Mouse (Mus musculus) limb, embryonic 14.5 days (tissue): ENCODE results near the gene Chchd3. TPM values are rescaled to one million over a fixed set of nuclear protein-coding genes. Genes with fewer than 3 reads are reported as not detected.

Experiments
- ATAC-seq: fragments of 200-750 bp; cut with Nextera tagmentation; 2 replicates; pipeline ENCODE4 v1.8.0; 2017; ENCODE audit warnings: low read depth, moderate number of reproducible peaks, moderate TSS enrichment; ENCODE audit not compliant: low FRiP score
- DNase-seq: peaks from one replicate; pipeline ENCODE4 v3.0.0-alpha.2; 2015; ENCODE audit warnings: low spot score
- H3K27ac ChIP-seq: fragments of 300-500 bp; sonication (generic); replicated peaks from 2 replicates; pipeline ENCODE4 v1.5.1; 2014; ENCODE audit warnings: low read depth, mild to moderate bottlenecking, low read length, moderate library complexity, mixed read lengths
- H3K27me3 ChIP-seq: fragments of 300-500 bp; sonication (generic); 2 replicates; pipeline ENCODE4 v1.6.1; 2014; ENCODE audit warnings: low read length, mixed read lengths; ENCODE audit not compliant: control insufficient read depth, insufficient read depth
- H3K36me3 ChIP-seq: fragments of 300-500 bp; sonication (generic); 2 replicates; pipeline ENCODE4 v1.6.1; 2014; ENCODE audit warnings: mild to moderate bottlenecking, low read length, moderate library complexity, mixed read lengths; ENCODE audit not compliant: control insufficient read depth, insufficient read depth
- H3K4me1 ChIP-seq: fragments of 300-500 bp; sonication (generic); 2 replicates; pipeline ENCODE4 v1.6.1; 2014; ENCODE audit warnings: antibody characterized with exemption, low read length, mixed read lengths; ENCODE audit not compliant: control insufficient read depth, insufficient read depth
- H3K4me2 ChIP-seq: fragments of 300-500 bp; sonication (generic); replicated peaks from 2 replicates; pipeline ENCODE4 v1.6.1; 2014; ENCODE audit warnings: low read depth, mild to moderate bottlenecking, low read length, moderate library complexity; ENCODE audit not compliant: severe bottlenecking
- H3K4me3 ChIP-seq: fragments of 300-500 bp; sonication (generic); replicated peaks from 2 replicates; pipeline ENCODE4 v1.5.1; 2014; ENCODE audit warnings: low read length
- H3K9ac ChIP-seq: fragments of 300-500 bp; sonication (generic); 2 replicates; pipeline ENCODE4 v1.6.1; 2014; ENCODE audit warnings: mild to moderate bottlenecking, low read depth, low read length, moderate library complexity; ENCODE audit not compliant: severe bottlenecking
- H3K9me3 ChIP-seq: fragments of 300-500 bp; sonication (generic); 2 replicates; pipeline ENCODE4 v1.6.1; 2016; ENCODE audit warnings: low read length; ENCODE audit not compliant: control insufficient read depth
- POLR2A ChIP-seq: fragments of 200-500 bp; IDR thresholded peaks from 2 replicates; pipeline ENCODE4 v1.8.0; 2012; ENCODE audit warnings: inconsistent platforms, mild to moderate bottlenecking, moderate library complexity, borderline replicate concordance; ENCODE audit not compliant: insufficient read depth, insufficient read length; ENCODE audit errors: extremely low read depth
- WGBS: fragments of 180-500 bp; shearing (Covaris S2); extraction: QIAGEN DNeasy Blood & Tissue Kit; methylation state at CpG from one replicate; pipeline ENCODE4 v1.1.7; 2014; 5-methylcytosine and 5-hydroxymethylcytosine counted together
- polyA plus RNA-seq, 2 experiments: library from polyadenylated mRNA; depleted of rRNA in 1 of 2; stranded (reverse) in 1 of 2; unstranded in 1 of 2; fragments of >200 nt; fragmentation: Nextera tagmentation in 1 of 2; extraction: Ambion mirVana in 1 of 2; gene quantifications; 2 replicates each; pipeline versions ENCODE4 v1.2.1 to v1.2.3; 2012 to 2014

The Chchd3 gene
- polyA plus RNA-seq, 2 experiments: 69.0 to 108 TPM

DNA sequence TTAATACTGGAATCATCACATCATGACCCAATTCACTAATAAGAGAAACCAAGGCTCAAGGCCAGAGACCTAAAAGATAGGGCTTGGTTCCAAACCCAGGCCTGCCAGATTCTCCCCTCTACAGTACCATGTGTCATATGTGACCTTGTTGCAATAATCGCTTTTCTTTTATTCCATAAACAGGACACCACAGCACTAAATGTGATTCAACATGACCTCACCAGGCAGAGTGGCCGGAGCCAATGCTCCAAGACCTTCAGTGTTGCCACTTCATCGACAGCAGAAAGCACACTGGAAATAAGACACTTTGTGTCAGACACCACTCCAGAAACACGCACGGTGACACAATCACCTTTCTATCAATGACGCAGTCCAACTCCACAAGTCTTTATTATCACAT, 258.3 kb downstream of the Chchd3 start:
- H3K9ac ChIP-seq: no peak overlapping the region
- no peak overlapping the region for H3K4me2 ChIP-seq
- no peaks in the 10 kb centered on the region for H3K4me1 ChIP-seq
- WGBS: 94% methylated on average over 6 of the region's 6 CpGs
- H3K4me3 ChIP-seq: no peak overlapping the region
- DNase-seq: no peak
- no peak overlapping the region for H3K27ac ChIP-seq
- TF ChIP-seq POLR2A: no peak
- H3K27me3 ChIP-seq: no peaks in the 10 kb centered on the region
- no peaks in the 10 kb centered on the region for H3K9me3 ChIP-seq
- H3K36me3 ChIP-seq: 0 out of 2 replicates have a peak, but pooled peaks cover 4% of the 10 kb centered on the region
- no peak for ATAC-seq

DNA sequence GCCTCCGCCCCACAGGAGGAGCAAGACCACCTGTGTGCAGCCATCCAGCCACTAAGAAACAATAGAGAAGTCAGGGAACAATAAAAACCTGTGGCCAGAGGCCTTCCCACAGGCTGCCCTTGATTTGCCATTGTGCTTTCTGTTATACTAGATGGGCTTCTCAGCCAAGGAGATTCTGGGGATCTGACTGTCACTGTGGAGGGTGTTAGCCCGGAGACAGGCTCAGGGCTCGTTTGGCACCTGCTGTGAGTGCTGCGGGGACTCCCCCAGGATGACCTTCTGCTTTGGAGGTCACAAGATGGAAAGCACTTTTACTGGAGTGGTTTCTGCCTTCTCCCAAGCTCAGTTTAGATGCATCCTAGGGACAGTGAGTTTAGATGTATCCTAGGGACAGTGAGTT, 262.5 kb downstream of the Chchd3 start:
- Histone ChIP-seq H3K9me3 (no peaks in the 10 kb centered on the region), H3K36me3 (peaks cover 7% of the 10 kb centered on the region), H3K9ac (no peak overlapping the region), H3K4me3 (no peak overlapping the region), H3K27me3 (no peaks in the 10 kb centered on the region), H3K4me1 (no peaks in the 10 kb centered on the region), H3K4me2 (no peak overlapping the region), H3K27ac (no peak overlapping the region)
- TF ChIP-seq POLR2A: no peak
- WGBS: 32% methylated on average over 4 of the region's 4 CpGs
- DNase-seq (no peak), ATAC-seq (no peak)

DNA sequence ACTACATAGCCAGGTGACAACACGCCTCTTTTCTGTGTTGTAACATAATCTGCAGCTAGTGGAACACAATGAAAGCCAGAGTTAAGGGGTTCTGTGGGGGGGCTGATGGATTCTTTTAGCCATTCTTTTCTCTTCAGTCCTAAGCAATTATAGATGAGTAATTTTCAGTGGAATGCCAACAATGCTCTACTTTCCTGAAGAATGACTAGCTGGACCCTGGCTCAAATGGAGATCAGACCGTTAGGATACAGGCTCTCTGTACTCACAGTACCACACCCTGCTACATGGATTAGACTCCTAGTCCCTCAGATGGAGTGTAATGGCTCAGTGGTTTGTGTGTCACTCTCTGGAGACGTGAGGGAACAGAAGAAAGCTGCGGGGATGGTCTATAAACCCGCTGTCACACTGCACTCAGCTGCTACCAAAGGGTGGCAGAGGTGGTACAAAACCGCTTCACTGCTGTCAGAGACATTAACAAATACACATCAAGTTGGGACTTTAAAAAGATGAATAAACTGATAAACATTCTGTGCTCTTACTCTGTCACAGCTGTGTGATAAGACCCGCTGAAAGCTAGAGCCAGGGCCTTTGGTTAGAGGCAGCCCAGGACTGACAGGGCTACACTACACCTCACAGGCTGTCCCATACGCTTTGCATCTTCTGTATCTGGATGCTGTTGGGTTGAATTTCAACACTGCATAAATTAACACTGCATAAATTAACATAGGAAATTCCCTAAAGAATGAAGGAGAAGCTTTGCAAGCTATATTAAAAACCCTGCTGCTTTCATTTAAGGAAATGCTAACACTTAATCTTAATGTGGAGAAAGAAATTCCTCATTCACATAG, 264.2 kb downstream of the Chchd3 start:
- H3K4me2 ChIP-seq: no peak overlapping the region
- no peak overlapping the region for H3K9ac ChIP-seq
- ATAC-seq (no peak), DNase-seq (no peak)
- TF ChIP-seq POLR2A: no peak
- H3K4me3 ChIP-seq: no peak overlapping the region
- H3K9me3 ChIP-seq: no peaks in the 10 kb centered on the region
- no peaks in the 10 kb centered on the region for H3K27me3 ChIP-seq
- peaks cover 16% of the 10 kb centered on the region for H3K36me3 ChIP-seq
- 56% methylated on average over 8 of the region's 8 CpGs for WGBS
- no peak overlapping the region for H3K27ac ChIP-seq
- H3K4me1 ChIP-seq: no peaks in the 10 kb centered on the region

DNA sequence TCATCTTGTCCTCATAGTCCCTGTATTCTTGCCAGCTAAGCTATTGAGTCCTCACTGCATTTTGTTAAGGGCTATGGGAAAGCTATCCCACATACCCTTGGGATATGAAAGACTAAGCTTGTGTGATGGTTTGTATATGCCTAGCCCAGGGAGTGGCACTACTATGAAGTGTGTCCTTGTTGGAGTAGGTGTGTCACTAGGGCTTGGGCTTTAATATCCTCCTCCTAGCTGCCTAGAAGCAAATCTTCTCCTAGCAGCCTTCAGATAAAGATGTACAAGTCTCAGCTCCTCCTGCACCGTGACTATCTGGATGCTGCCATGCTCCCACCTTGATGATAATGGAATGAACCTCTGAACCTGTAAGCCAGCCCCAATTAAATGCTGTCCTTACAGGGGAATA, 266.5 kb downstream of the Chchd3 start:
- H3K36me3 ChIP-seq: peaks cover 13% of the 10 kb centered on the region
- H3K4me1 ChIP-seq: no peaks in the 10 kb centered on the region
- ATAC-seq (no peak), DNase-seq (no peak)
- no peak for TF ChIP-seq POLR2A
- no peak overlapping the region for H3K4me3 ChIP-seq
- H3K27me3 ChIP-seq: no peaks in the 10 kb centered on the region
- H3K27ac ChIP-seq: no peak overlapping the region
- 96% methylated on average over 1 of the region's 1 CpGs for WGBS
- H3K9ac ChIP-seq: no peak overlapping the region
- no peak overlapping the region for H3K4me2 ChIP-seq
- no peaks in the 10 kb centered on the region for H3K9me3 ChIP-seq

DNA sequence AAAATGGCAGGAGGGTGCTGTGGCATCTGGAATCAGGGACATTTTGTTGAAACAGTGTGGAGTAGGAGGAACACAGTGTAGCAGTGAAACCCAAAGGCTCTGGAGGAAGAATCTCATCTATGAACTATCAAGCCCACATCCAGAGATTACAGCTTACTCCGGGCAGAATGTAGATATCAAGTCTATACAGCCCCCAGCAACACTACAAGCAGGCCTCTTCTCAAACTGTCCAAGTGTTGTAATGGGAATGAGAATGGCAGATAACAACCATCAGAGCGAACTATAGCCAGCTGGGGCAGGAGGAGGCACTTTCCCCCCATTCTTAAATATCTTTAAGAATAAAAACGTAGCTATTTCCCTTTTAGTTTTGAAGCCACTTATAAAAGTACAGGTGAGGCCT, 266.9 kb downstream of the Chchd3 start:
- no peaks in the 10 kb centered on the region for H3K9me3 ChIP-seq
- no peak overlapping the region for H3K4me3 ChIP-seq
- no peak overlapping the region for H3K27ac ChIP-seq
- H3K27me3 ChIP-seq: no peaks in the 10 kb centered on the region
- no peaks in the 10 kb centered on the region for H3K4me1 ChIP-seq
- 91% methylated on average over 3 of the region's 3 CpGs for WGBS
- ATAC-seq (no peak), DNase-seq (no peak)
- TF ChIP-seq POLR2A: no peak
- peaks cover 13% of the 10 kb centered on the region for H3K36me3 ChIP-seq
- H3K9ac ChIP-seq: no peak overlapping the region
- H3K4me2 ChIP-seq: no peak overlapping the region
